Mouse (Mus musculus): ENCODE results near the gene 4930579F01Rik. TPM values are rescaled to one million over a fixed set of nuclear protein-coding genes. Genes with fewer than 3 reads are reported as not detected.

The 4930579F01Rik gene
- polyA plus RNA-seq, 2 experiments, result 0.04 to 0.19 TPM

DNA sequence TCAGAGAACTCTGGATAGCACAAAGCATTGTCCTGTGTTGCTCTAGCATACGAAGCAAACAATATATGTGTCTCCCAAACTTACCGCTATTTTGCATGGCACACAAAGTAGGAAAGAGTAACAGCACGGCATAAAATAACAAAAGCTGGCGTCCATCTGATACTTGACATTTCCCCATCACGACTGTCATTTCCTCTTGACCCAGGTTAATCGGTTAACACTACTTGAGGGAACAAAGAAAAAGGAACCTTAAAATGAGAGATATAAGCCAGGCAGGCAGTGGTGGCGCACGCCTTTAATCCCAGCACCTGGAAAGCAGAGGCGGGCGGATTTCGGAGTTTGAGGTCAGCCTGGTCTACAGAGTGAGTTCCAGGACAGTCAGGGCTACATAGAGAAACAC lies 59.7 kb downstream of the 4930579F01Rik start:
- no peak for DNase-seq (ENCODE audit: low spot score)
- TF ChIP-seq POLR2A (IDR thresholded peaks at IDR 0.05; ENCODE audit: borderline replicate concordance, extremely low read depth, insufficient read depth, insufficient read length), result no peak

DNA sequence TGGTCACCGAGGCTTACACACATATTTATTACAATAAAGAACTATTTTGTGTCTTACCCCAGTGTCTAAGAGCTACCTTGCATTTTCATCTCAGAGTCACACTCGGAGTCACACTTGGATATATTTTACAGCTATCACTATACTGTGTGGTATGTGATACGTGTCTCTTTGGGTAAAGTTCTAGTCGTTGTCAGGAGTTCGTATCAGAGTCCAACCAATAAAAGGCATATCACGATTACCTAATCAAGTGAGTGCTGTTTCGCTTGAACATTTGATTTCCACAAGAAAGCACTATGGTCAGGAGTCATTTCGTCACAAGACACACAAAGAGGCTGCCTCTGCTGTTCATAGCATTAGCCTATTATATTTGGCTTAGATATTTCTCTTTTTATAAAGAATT lies 60.2 kb downstream of the 4930579F01Rik start:
- WGBS, result 88% methylated on average over 8 of the region's 8 CpGs
- Histone ChIP-seq H3K4me3 (replicated peaks; ENCODE audit: low read length) (no peak overlapping the region), H3K27me3 (ENCODE audit: control insufficient read depth, insufficient read depth, low read length) (no peaks in the 10 kb centered on the region), H3K36me3 (ENCODE audit: control insufficient read depth, insufficient read depth, low read length) (no peaks in the 10 kb centered on the region), H3K9ac (ENCODE audit: low read depth, low read length, severe bottlenecking) (no peak overlapping the region), H3K9me3 (ENCODE audit: control insufficient read depth, low read length) (no peaks in the 10 kb centered on the region), H3K4me1 (ENCODE audit: control insufficient read depth, insufficient read depth, low read length) (no peaks in the 10 kb centered on the region), H3K4me2 (replicated peaks; ENCODE audit: low read depth, low read length, severe bottlenecking) (no peak overlapping the region), H3K27ac (replicated peaks; ENCODE audit: low read depth, low read length) (no peak overlapping the region)
- DNase-seq (ENCODE audit: low spot score) (no peak), ATAC-seq (ENCODE audit: low FRiP score, low read depth) (no peak)
- TF ChIP-seq POLR2A (IDR thresholded peaks at IDR 0.05; ENCODE audit: borderline replicate concordance, extremely low read depth, insufficient read depth, insufficient read length), result no peak

More for the DNA sequence above, 59.7 kb downstream of the 4930579F01Rik start:
- H3K27me3 ChIP-seq (ENCODE audit: control insufficient read depth, insufficient read depth, low read length), result no peaks in the 10 kb centered on the region
- H3K9me3 ChIP-seq (ENCODE audit: control insufficient read depth, low read length), result no peaks in the 10 kb centered on the region
- no peak overlapping the region for H3K27ac ChIP-seq (replicated peaks; ENCODE audit: low read depth, low read length)
- H3K4me1 ChIP-seq (ENCODE audit: control insufficient read depth, insufficient read depth, low read length), result no peaks in the 10 kb centered on the region
- WGBS, result 85% methylated on average over 11 of the region's 11 CpGs
- no peaks in the 10 kb centered on the region for H3K36me3 ChIP-seq (ENCODE audit: control insufficient read depth, insufficient read depth, low read length)
- no peak for ATAC-seq (ENCODE audit: low FRiP score, low read depth)
- H3K4me2 ChIP-seq (replicated peaks; ENCODE audit: low read depth, low read length, severe bottlenecking), result no peak overlapping the region
- no peak overlapping the region for H3K9ac ChIP-seq (ENCODE audit: low read depth, low read length, severe bottlenecking)
- no peak overlapping the region for H3K4me3 ChIP-seq (replicated peaks; ENCODE audit: low read length)

DNA sequence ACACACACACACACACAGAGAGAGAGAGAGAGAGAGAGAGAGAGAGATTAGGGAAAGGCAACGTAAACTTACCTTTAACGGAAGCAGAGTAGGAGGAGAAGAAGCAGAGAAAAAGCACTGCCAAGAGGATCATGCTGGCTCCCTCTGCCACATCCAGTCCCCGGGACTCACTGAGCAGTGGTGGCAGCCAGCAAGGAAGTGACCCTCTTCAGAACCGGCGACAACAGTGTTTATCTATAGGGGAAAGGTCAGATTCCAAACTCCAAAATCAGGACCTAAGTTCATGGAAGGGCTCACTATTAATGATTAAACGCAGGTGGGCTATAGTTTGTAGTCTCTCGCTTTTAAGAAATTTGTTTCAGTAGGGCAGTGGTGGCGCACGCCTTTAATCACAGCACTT lies 62.5 kb downstream of the 4930579F01Rik start:
- TF ChIP-seq POLR2A (IDR thresholded peaks at IDR 0.05; ENCODE audit: borderline replicate concordance, extremely low read depth, insufficient read depth, insufficient read length), result no peak

DNA sequence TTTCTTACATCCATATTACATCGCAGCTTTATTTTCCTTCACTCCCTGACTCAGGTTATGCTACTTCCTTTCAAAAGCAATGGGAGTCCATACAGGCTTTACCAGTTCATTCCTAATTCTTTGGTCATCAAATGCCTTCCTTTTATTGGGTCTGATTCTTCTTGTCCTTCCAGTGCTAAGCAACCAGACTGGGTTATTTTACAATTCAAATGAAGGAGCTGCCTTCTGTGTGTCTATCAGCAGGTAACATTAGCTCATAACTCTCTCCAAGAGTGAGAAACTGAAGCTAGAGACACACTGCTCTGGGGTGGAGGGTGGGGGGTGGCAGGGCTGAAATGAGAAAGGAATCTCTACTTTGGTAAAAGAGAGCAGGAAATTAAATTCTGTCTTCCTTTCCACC lies 62.9 kb downstream of the 4930579F01Rik start:
- Histone ChIP-seq H3K27me3 (ENCODE audit: control insufficient read depth, insufficient read depth, low read length) (no peaks in the 10 kb centered on the region), H3K9me3 (ENCODE audit: control insufficient read depth, low read length) (no peaks in the 10 kb centered on the region), H3K36me3 (ENCODE audit: control insufficient read depth, insufficient read depth, low read length) (no peaks in the 10 kb centered on the region), H3K4me3 (replicated peaks; ENCODE audit: low read length) (no peak overlapping the region), H3K27ac (replicated peaks; ENCODE audit: low read depth, low read length) (no peak overlapping the region), H3K9ac (ENCODE audit: low read depth, low read length, severe bottlenecking) (no peak overlapping the region), H3K4me2 (replicated peaks; ENCODE audit: low read depth, low read length, severe bottlenecking) (no peak overlapping the region), H3K4me1 (ENCODE audit: control insufficient read depth, insufficient read depth, low read length) (no peaks in the 10 kb centered on the region)
- DNase-seq (ENCODE audit: low spot score) (no peak), ATAC-seq (ENCODE audit: low FRiP score, low read depth) (no peak)
- TF ChIP-seq POLR2A (IDR thresholded peaks at IDR 0.05; ENCODE audit: borderline replicate concordance, extremely low read depth, insufficient read depth, insufficient read length), result no peak
- WGBS, result 65% methylated on average over 1 of the region's 1 CpGs

More for the DNA sequence above, 62.5 kb downstream of the 4930579F01Rik start:
- Histone ChIP-seq H3K27me3 (ENCODE audit: control insufficient read depth, insufficient read depth, low read length) (no peaks in the 10 kb centered on the region), H3K4me3 (replicated peaks; ENCODE audit: low read length) (no peak overlapping the region), H3K9me3 (ENCODE audit: control insufficient read depth, low read length) (no peaks in the 10 kb centered on the region), H3K27ac (replicated peaks; ENCODE audit: low read depth, low read length) (no peak overlapping the region), H3K36me3 (ENCODE audit: control insufficient read depth, insufficient read depth, low read length) (no peaks in the 10 kb centered on the region), H3K4me2 (replicated peaks; ENCODE audit: low read depth, low read length, severe bottlenecking) (no peak overlapping the region), H3K9ac (ENCODE audit: low read depth, low read length, severe bottlenecking) (no peak overlapping the region), H3K4me1 (ENCODE audit: control insufficient read depth, insufficient read depth, low read length) (no peaks in the 10 kb centered on the region)
- no peak for DNase-seq (ENCODE audit: low spot score)
- ATAC-seq (ENCODE audit: low FRiP score, low read depth), result no peak
- WGBS, result 63% methylated on average over 9 of the region's 9 CpGs

DNA sequence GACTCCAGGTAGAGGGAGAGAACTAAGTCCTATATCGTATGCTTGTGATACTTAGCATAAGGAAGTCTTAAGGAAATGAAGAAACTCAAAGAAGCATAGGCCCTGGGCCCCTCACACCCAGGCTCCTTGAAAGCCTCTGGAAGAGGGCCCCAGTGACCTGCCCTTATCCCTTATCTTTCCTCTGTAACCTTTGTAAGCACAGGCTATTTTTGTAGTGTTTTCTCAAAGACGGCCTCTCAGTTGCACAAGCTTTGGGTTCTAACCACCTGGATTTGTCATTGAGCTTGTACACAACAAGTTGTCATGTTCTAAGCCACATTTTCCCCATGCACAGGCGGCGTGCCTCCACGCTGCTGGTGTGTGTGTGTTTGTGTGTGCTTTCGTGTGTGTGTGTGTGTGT lies 64.5 kb downstream of the 4930579F01Rik start:
- no peak overlapping the region for H3K4me3 ChIP-seq (replicated peaks; ENCODE audit: low read length)
- H3K9me3 ChIP-seq (ENCODE audit: control insufficient read depth, low read length), result no peaks in the 10 kb centered on the region
- DNase-seq (ENCODE audit: low spot score) (no peak), ATAC-seq (ENCODE audit: low FRiP score, low read depth) (no peak)
- H3K4me1 ChIP-seq (ENCODE audit: control insufficient read depth, insufficient read depth, low read length), result no peaks in the 10 kb centered on the region
- TF ChIP-seq POLR2A (IDR thresholded peaks at IDR 0.05; ENCODE audit: borderline replicate concordance, extremely low read depth, insufficient read depth, insufficient read length), result no peak
- H3K4me2 ChIP-seq (replicated peaks; ENCODE audit: low read depth, low read length, severe bottlenecking), result no peak overlapping the region
- H3K9ac ChIP-seq (ENCODE audit: low read depth, low read length, severe bottlenecking), result no peak overlapping the region
- WGBS, result 92% methylated on average over 6 of the region's 6 CpGs
- no peak overlapping the region for H3K27ac ChIP-seq (replicated peaks; ENCODE audit: low read depth, low read length)
- H3K27me3 ChIP-seq (ENCODE audit: control insufficient read depth, insufficient read depth, low read length), result no peaks in the 10 kb centered on the region
- H3K36me3 ChIP-seq (ENCODE audit: control insufficient read depth, insufficient read depth, low read length), result no peaks in the 10 kb centered on the region

DNA sequence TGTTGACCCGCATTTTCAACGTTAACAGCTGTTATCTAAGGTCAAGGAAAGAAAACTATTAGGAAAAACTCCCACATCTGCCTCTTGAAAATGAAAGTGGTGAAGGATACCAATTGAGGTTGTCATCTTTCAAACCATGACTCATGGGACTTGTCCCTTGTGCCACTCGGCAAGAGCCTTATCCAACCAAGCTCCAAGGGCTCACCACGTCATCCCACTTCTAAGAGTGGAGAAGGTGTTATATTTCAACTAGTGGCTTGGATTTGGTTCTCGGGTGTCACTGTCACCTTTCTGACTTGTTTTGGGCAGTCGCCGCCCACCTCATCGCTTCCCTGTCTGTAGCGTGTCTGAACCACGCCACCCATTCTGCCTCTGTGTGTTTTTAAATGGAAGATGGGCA lies 69.8 kb downstream of the 4930579F01Rik start:
- Histone ChIP-seq H3K27ac (replicated peaks; ENCODE audit: low read depth, low read length) (no peak overlapping the region), H3K27me3 (ENCODE audit: control insufficient read depth, insufficient read depth, low read length) (no peaks in the 10 kb centered on the region), H3K36me3 (ENCODE audit: control insufficient read depth, insufficient read depth, low read length) (no peaks in the 10 kb centered on the region), H3K4me3 (replicated peaks; ENCODE audit: low read length) (no peak overlapping the region), H3K9me3 (ENCODE audit: control insufficient read depth, low read length) (no peaks in the 10 kb centered on the region), H3K4me2 (replicated peaks; ENCODE audit: low read depth, low read length, severe bottlenecking) (no peak overlapping the region), H3K9ac (ENCODE audit: low read depth, low read length, severe bottlenecking) (no peak overlapping the region), H3K4me1 (ENCODE audit: control insufficient read depth, insufficient read depth, low read length) (no peaks in the 10 kb centered on the region)
- no peak for TF ChIP-seq POLR2A (IDR thresholded peaks at IDR 0.05; ENCODE audit: borderline replicate concordance, extremely low read depth, insufficient read depth, insufficient read length)
- ATAC-seq (ENCODE audit: low FRiP score, low read depth) (no peak), DNase-seq (ENCODE audit: low spot score) (no peak)
- WGBS, result 82% methylated on average over 10 of the region's 10 CpGs

All from limb, embryonic 14.5 days (tissue).